Mouse (Mus musculus): ENCODE data around the gene Itln1. TPM values are rescaled to one million over a fixed set of nuclear protein-coding genes. Genes with fewer than 3 reads are reported as not detected.
A peak's percentile ranks its signal among the peaks of the same experiment; 100 is the strongest.

Gene Itln1
- polyA plus RNA-seq, 1 experiment from 2014 or later = not detected

GRCm38 (mm10) chr1:171501636-171502080, 33.4 kb downstream of the Itln1 start:
- Histone ChIP-seq H3K4me2 (replicated peaks; ENCODE audit: low read depth, low read length) (peak overlapping the region; percentile 57), H3K36me3 (ENCODE audit: insufficient read depth, low read length) (0 out of 2 replicates have a peak, but pooled peaks cover 3% of the 10 kb centered on the region), H3K4me3 (ENCODE audit: low read length) (peak overlapping the region; percentile 30), H3K4me1 (ENCODE audit: insufficient read depth, low read length) (peaks cover 15% of the 10 kb centered on the region), H3K27ac (ENCODE audit: low read length) (peak overlapping the region; percentile 92), H3K9me3 (ENCODE audit: low read length) (0 out of 2 replicates have a peak, but pooled peaks cover 2% of the 10 kb centered on the region), H3K27me3 (ENCODE audit: insufficient read depth, low read length) (no peaks in the 10 kb centered on the region), H3K9ac (replicated peaks; ENCODE audit: low read length) (peak overlapping the region; percentile 63)
- ATAC-seq (ENCODE audit: low FRiP score, low TSS enrichment) = no peak
- 3% methylated on average over 5 of the region's 5 CpGs for WGBS

GRCm38 (mm10) chr1:171501016-171501610, 34.0 kb downstream of the Itln1 start:
- 0 out of 2 replicates have a peak, but pooled peaks cover 2% of the 10 kb centered on the region for H3K36me3 ChIP-seq (ENCODE audit: insufficient read depth, low read length)
- 0 out of 2 replicates have a peak, but pooled peaks cover 2% of the 10 kb centered on the region for H3K9me3 ChIP-seq (ENCODE audit: low read length)
- H3K4me1 ChIP-seq (ENCODE audit: insufficient read depth, low read length) = peaks cover 15% of the 10 kb centered on the region
- no peak overlapping the region; the same call in 1 of the 2 replicates for H3K4me3 ChIP-seq (ENCODE audit: low read length)
- WGBS = 56% methylated on average over 6 of the region's 6 CpGs
- H3K9ac ChIP-seq (replicated peaks; ENCODE audit: low read length) = peak overlapping the region; percentile 63; the same call in 1 of the 2 replicates
- no peaks in the 10 kb centered on the region for H3K27me3 ChIP-seq (ENCODE audit: insufficient read depth, low read length)
- ATAC-seq (ENCODE audit: low FRiP score, low TSS enrichment) = no peak
- peak overlapping the region; percentile 92 for H3K27ac ChIP-seq (ENCODE audit: low read length)
- peak overlapping the region; percentile 57; the same call in 1 of the 2 replicates for H3K4me2 ChIP-seq (replicated peaks; ENCODE audit: low read depth, low read length)

- 78% methylated on average over 5 of the region's 5 CpGs for WGBS
- Histone ChIP-seq H3K4me1 (ENCODE audit: insufficient read depth, low read length) (peaks cover 15% of the 10 kb centered on the region), H3K4me2 (replicated peaks; ENCODE audit: low read depth, low read length) (no peak overlapping the region), H3K9me3 (ENCODE audit: low read length) (0 out of 2 replicates have a peak, but pooled peaks cover 2% of the 10 kb centered on the region), H3K27me3 (ENCODE audit: insufficient read depth, low read length) (no peaks in the 10 kb centered on the region), H3K36me3 (ENCODE audit: insufficient read depth, low read length) (no peaks in the 10 kb centered on the region), H3K9ac (replicated peaks; ENCODE audit: low read length) (no peak overlapping the region), H3K27ac (ENCODE audit: low read length) (no peak overlapping the region), H3K4me3 (ENCODE audit: low read length) (no peak overlapping the region)
- ATAC-seq (ENCODE audit: low FRiP score, low TSS enrichment) = no peak
Measured at GRCm38 (mm10) chr1:171499856-171500255, 35.2 kb downstream of the Itln1 start.

GRCm38 (mm10) chr1:171495371-171495770, 39.7 kb downstream of the Itln1 start:
- no peak overlapping the region for H3K27ac ChIP-seq (ENCODE audit: low read length)
- no peaks in the 10 kb centered on the region for H3K27me3 ChIP-seq (ENCODE audit: insufficient read depth, low read length)
- no peak overlapping the region for H3K4me2 ChIP-seq (replicated peaks; ENCODE audit: low read depth, low read length)
- no peaks in the 10 kb centered on the region for H3K36me3 ChIP-seq (ENCODE audit: insufficient read depth, low read length)
- peaks cover 16% of the 10 kb centered on the region for H3K9me3 ChIP-seq (ENCODE audit: low read length)
- ATAC-seq (ENCODE audit: low FRiP score, low TSS enrichment) = no peak
- H3K9ac ChIP-seq (replicated peaks; ENCODE audit: low read length) = no peak overlapping the region
- 89% methylated on average over 6 of the region's 6 CpGs for WGBS
- no peaks in the 10 kb centered on the region for H3K4me1 ChIP-seq (ENCODE audit: insufficient read depth, low read length)
- H3K4me3 ChIP-seq (ENCODE audit: low read length) = no peak overlapping the region

- Histone ChIP-seq H3K27me3 (ENCODE audit: insufficient read depth, low read length) (no peaks in the 10 kb centered on the region), H3K4me2 (replicated peaks; ENCODE audit: low read depth, low read length) (no peak overlapping the region), H3K36me3 (ENCODE audit: insufficient read depth, low read length) (no peaks in the 10 kb centered on the region), H3K9me3 (ENCODE audit: low read length) (peaks cover 21% of the 10 kb centered on the region), H3K4me1 (ENCODE audit: insufficient read depth, low read length) (no peaks in the 10 kb centered on the region), H3K4me3 (ENCODE audit: low read length) (no peak overlapping the region), H3K27ac (ENCODE audit: low read length) (no peak overlapping the region), H3K9ac (replicated peaks; ENCODE audit: low read length) (no peak overlapping the region)
- 93% methylated on average over 13 of the region's 13 CpGs for WGBS
- ATAC-seq (ENCODE audit: low FRiP score, low TSS enrichment) = no peak
Measured at GRCm38 (mm10) chr1:171494241-171494640, 40.9 kb downstream of the Itln1 start.

GRCm38 (mm10) chr1:171478968-171479367, 56.1 kb downstream of the Itln1 start:
- peak; percentile 46; the same call in 1 of the 2 replicates for ATAC-seq (ENCODE audit: low FRiP score, low TSS enrichment)
- Histone ChIP-seq H3K9ac (replicated peaks; ENCODE audit: low read length) (no peak overlapping the region), H3K27ac (ENCODE audit: low read length) (no peak overlapping the region), H3K4me2 (replicated peaks; ENCODE audit: low read depth, low read length) (no peak overlapping the region), H3K9me3 (ENCODE audit: low read length) (peaks cover 6% of the 10 kb centered on the region), H3K4me3 (ENCODE audit: low read length) (no peak overlapping the region), H3K36me3 (ENCODE audit: insufficient read depth, low read length) (0 out of 2 replicates have a peak, but pooled peaks cover 3% of the 10 kb centered on the region), H3K4me1 (ENCODE audit: insufficient read depth, low read length) (no peaks in the 10 kb centered on the region), H3K27me3 (ENCODE audit: insufficient read depth, low read length) (no peaks in the 10 kb centered on the region)
- WGBS = 34% methylated on average over 2 of the region's 2 CpGs

GRCm38 (mm10) chr1:171477758-171478545, 57.1 kb downstream of the Itln1 start:
- 0 out of 2 replicates have a peak, but pooled peaks cover 1% of the 10 kb centered on the region for H3K36me3 ChIP-seq (ENCODE audit: insufficient read depth, low read length)
- peaks cover 3% of the 10 kb centered on the region for H3K9me3 ChIP-seq (ENCODE audit: low read length)
- ATAC-seq (ENCODE audit: low FRiP score, low TSS enrichment) = peak; percentile 88
- peak overlapping the region; percentile 46 for H3K4me2 ChIP-seq (replicated peaks; ENCODE audit: low read depth, low read length)
- no peaks in the 10 kb centered on the region for H3K4me1 ChIP-seq (ENCODE audit: insufficient read depth, low read length)
- no peaks in the 10 kb centered on the region for H3K27me3 ChIP-seq (ENCODE audit: insufficient read depth, low read length)
- peak overlapping the region; percentile 46; the same call in 1 of the 2 replicates for H3K9ac ChIP-seq (replicated peaks; ENCODE audit: low read length)
- peak overlapping the region; percentile 32 for H3K4me3 ChIP-seq (ENCODE audit: low read length)
- WGBS = 52% methylated on average over 27 of the region's 27 CpGs
- peak overlapping the region; percentile 54 for H3K27ac ChIP-seq (ENCODE audit: low read length)

GRCm38 (mm10) chr1:171477123-171477522, 58.0 kb downstream of the Itln1 start:
- H3K36me3 ChIP-seq (ENCODE audit: insufficient read depth, low read length) = no peaks in the 10 kb centered on the region
- no peak overlapping the region for H3K4me3 ChIP-seq (ENCODE audit: low read length)
- no peak overlapping the region for H3K4me2 ChIP-seq (replicated peaks; ENCODE audit: low read depth, low read length)
- H3K27me3 ChIP-seq (ENCODE audit: insufficient read depth, low read length) = no peaks in the 10 kb centered on the region
- H3K9ac ChIP-seq (replicated peaks; ENCODE audit: low read length) = no peak overlapping the region
- ATAC-seq (ENCODE audit: low FRiP score, low TSS enrichment) = no peak
- WGBS = 62% methylated on average over 8 of the region's 8 CpGs
- H3K4me1 ChIP-seq (ENCODE audit: insufficient read depth, low read length) = no peaks in the 10 kb centered on the region
- H3K9me3 ChIP-seq (ENCODE audit: low read length) = no peaks in the 10 kb centered on the region
- H3K27ac ChIP-seq (ENCODE audit: low read length) = no peak overlapping the region

- H3K4me3 ChIP-seq (ENCODE audit: low read length) = no peak overlapping the region
- no peaks in the 10 kb centered on the region for H3K36me3 ChIP-seq (ENCODE audit: insufficient read depth, low read length)
- no peak overlapping the region for H3K4me2 ChIP-seq (replicated peaks; ENCODE audit: low read depth, low read length)
- no peaks in the 10 kb centered on the region for H3K4me1 ChIP-seq (ENCODE audit: insufficient read depth, low read length)
- no peaks in the 10 kb centered on the region for H3K9me3 ChIP-seq (ENCODE audit: low read length)
- WGBS = 67% methylated on average over 9 of the region's 9 CpGs
- no peak overlapping the region for H3K9ac ChIP-seq (replicated peaks; ENCODE audit: low read length)
- ATAC-seq (ENCODE audit: low FRiP score, low TSS enrichment) = no peak
- no peaks in the 10 kb centered on the region for H3K27me3 ChIP-seq (ENCODE audit: insufficient read depth, low read length)
- H3K27ac ChIP-seq (ENCODE audit: low read length) = no peak overlapping the region
Measured at GRCm38 (mm10) chr1:171473920-171474640, 61.0 kb downstream of the Itln1 start.
